Mouse (Mus musculus): ENCODE measurements around the gene Bcas3. TPM values are rescaled to one million over a fixed set of nuclear protein-coding genes. Genes with fewer than 3 reads are reported as not detected.
A peak's percentile ranks its signal among the peaks of the same experiment; 100 is the strongest.

Bcas3 gene
- total RNA-seq, 4 experiments from 2014 or later, result 60.1 to 74.8 (median 66.2) TPM

DNA sequence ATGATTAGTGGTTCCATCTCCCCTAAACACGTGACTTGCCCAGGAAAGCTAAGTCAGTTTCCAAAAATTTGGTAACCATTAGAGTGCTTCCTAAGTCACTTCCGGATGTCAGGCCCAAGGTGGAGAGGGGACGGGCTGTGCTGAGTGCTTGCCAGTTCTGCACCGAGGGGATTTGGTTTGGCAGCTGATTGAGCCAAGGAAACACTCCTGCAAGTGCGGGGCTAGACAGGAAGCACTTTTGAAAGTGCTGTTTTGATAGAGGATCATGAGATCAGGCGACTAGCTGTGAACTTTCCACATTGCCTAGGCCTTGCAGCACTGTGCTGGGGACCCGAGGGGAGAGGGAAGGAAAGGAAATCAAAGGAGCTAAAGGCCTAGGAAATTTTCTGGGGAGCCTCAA is 262.5 kb downstream of the Bcas3 start:
- no peak for DNase-seq (ENCODE audit: low spot score in 2 of 2)

DNA sequence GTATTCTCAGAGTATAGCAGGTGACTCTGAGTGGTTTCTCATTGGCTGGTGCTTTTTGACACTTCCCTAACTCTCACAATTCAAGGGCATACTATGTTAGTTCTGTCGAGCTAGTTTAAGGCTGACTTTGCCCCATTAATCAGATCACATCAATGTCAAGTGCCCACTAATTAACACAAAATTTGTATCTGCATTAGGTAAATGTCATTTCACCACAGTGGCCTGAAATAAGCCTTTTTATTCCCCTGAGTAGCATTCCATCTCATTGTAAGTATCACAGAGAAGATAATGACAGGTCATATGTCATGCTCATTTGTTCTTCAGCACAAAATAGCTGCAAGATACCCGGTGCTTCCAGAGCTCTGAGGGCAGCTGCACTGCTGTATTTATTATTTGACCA is 268.5 kb downstream of the Bcas3 start:
- no peak for DNase-seq (ENCODE audit: low spot score in 2 of 2)

DNA sequence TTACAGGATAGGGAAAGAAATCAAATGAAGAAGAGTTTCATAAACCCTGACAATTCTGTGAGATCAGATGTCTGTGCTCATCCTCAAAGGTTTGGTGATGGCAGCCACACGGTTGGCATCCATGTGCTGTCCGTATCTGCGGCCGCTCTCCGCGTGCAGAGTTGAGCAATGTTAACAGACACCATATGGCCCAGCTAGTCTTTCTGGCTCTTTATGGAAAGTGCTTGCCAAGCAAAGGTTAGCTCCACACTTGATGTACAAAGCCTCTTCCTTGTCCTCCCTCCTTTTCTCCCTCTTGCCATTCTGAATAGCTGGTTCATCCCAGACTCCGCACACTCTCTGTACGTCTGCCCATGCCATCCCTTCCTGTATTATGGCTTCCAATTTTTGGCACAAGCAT is 269.0 kb downstream of the Bcas3 start:
- no peak for DNase-seq (ENCODE audit: low spot score in 2 of 2)

DNA sequence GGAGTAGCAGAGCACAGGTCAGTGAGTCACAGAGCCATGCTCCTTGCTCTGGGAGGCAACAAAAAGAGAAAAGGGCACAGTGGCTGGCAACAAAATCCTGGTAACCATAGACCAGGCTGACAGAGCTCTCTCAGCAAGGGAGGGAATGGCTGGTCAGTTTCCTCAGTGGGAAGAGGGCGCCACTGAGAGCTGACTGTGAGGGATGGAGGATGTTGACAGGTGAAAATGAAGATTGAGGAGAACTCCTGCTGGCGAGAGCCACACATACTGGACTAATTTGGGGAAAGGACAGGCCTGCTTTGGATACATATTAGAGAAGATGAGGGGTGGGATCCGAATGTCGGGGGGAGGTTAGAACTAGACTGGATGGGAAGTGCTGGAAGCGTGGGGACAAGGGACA is 272.2 kb downstream of the Bcas3 start:
- no peak for DNase-seq (ENCODE audit: low spot score in 2 of 2)

DNA sequence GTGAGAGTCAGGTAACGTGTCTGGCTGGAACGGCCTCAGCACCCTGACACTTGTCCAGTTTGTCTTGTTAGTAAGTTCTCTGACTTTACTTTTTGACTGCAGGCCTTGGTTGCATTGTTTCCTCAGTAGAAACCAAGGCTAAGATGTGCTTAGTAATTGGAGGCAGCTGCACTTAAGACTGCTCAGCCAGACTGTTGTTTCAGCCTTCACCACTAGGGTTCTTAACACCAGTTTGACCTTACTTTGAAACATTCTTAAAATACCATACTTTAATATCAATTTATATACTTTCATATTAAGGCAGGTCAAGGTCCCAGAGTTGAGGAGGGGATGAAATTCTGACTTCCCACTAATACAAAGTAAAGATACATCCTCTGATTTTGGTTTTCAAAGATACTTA is 273.9 kb downstream of the Bcas3 start:
- no peak for DNase-seq (ENCODE audit: low spot score in 2 of 2)

DNA sequence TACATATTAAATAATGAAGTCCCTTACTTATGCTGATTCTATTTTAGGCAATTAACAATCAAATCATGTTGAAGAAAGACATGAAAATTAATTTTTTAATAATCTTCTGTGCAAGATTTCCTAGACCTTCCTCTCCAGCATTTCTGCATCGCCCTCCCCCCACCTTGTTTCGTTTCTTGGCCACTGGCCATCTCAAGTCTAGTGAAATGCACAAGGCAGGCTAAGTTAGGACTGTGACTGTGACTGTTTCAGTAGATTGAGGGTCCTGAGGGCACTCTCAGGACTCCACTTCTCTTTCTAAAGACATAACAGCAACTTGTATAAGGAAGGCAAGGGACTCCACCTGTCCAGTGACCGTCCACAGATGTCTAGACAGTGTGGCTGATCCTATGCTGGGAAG is 274.4 kb downstream of the Bcas3 start:
- DNase-seq (ENCODE audit: low spot score in 2 of 2), result no peak

DNA sequence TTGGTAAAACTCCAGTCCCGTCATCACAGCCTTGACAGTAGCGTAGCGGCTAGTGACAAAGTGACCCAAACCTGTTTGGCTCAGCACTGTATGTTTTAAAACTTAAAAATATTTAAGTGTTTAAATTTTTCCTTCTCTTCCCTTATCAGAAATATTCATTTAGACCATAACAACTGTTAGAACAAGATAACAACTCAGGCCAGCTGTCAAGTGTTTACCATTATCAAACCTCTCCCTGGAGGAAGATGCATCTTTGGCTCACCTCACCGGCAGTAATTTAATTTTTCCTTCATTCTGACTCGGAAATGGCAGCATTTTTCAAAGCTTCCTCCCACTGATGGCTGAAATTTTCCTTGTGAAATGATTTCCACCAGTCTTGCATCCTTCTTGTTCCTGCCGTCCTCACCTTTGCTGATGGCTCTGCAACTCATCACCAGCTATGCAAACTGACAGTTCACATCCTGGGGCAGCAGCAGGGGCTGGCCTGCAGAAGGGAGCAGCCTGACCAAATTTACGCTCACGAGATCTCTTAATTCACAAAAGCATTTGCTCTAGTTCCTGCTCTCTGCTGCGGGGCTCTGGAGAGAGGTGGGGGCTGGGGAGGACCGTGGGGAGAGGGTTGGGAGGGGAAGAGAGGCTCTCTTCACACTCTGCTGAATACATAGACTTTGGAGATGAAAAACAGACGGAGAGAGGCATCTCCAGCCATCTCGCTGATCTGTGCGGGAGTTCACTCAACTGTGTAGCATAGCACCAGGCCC is 275.5 kb downstream of the Bcas3 start:
- DNase-seq (ENCODE audit: low spot score in 2 of 2), result no peak

DNA sequence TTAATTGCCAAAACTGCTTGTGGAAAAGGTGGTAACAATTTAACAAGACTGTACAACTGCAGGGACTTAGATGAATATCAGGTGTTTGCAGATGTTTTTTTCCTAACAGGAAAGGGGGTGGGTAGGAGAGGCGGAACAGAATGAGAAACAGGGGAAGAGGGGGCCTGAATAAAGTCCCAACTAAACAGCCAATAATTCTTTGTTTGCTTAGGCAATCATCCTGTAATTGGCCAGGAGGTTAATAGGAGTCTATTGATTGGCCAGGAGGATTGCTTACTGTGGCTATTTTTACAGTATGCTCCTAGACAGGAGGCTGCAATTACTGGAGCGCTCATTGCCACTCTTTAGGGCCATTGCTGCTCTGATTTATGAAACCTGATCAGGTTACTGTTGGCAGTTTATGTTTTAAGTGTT is 279.6 kb downstream of the Bcas3 start:
- DNase-seq (ENCODE audit: low spot score in 2 of 2), result no peak

DNA sequence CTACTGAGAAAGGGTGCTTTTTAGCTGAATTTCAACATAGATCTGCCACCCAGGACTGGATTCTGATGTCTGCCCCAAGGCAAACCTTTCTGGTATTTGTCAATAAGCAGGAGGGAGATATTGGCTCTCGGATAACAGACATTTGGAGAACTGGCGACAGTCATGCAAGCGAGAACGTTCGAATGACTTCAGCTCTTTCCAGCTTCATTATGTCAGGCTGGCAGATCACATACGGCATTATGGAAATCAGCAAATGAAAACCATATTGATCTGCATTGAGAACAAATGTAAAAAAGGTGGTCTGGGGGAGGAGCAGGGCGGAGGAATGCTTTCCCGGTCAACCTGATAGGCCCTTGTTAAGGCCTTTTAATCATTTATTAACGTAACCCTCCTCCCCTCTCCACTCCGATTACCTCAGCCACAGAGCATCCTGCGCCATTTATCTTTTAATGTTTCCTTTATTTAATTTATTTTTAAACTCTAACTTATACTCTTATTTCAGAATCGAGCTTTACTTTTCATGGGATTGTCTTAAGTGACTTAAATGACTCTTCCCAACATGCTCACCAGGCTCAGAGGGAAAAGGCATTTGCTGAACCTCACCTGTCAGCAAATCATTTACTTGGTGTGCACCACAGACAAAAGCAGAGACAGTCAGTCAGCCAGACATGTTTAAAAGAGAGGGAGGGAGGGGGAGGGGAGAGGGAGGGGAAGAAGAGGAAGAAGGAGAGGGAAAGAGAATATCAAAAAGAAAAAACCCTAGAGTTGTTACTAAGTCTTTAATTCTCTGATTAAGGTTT is 285.9 kb downstream of the Bcas3 start:
- no peak for DNase-seq (ENCODE audit: low spot score in 2 of 2)

DNA sequence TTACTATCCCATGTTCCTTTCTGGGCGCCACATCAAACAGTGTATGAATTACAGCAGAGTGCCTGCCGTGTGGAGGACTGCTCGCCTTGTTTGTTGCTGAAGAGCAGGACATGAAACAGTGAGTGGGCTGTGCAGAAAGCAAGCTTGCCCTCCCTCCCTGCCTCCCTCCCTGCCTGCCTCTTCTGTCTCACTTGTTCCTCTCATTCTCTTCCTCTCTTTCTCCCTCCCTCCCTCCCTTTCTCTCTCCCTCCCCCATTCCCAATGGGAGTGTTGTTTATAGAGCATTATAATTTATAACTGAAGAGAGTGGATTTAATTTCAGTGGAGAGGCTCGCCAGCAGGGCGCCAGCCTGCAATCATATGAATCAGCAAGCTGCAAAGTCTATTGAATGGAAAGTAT is 287.7 kb downstream of the Bcas3 start:
- peak in 1 of 2 experiments; percentile 24 for DNase-seq (ENCODE audit: low spot score in 2 of 2)

DNA sequence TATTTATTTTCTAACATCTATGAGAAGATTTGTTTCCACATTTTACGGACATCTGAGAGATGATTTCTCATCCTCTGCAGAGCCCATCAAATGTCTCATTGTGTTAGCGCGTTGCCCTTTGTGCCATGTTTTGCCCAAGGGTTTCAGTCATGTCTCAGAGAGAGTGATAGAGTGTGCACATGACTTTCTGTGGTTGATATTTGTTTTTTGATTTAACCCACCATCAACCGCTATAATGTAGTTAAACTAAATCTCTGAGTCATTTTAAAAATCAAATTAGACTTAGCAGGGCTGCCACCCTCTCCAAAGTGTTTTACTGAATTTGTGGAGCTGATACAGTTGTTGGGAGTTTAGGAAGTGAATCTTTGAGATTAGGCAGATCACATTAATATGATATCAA is 288.5 kb downstream of the Bcas3 start:
- DNase-seq (ENCODE audit: low spot score in 2 of 2), result no peak

DNA sequence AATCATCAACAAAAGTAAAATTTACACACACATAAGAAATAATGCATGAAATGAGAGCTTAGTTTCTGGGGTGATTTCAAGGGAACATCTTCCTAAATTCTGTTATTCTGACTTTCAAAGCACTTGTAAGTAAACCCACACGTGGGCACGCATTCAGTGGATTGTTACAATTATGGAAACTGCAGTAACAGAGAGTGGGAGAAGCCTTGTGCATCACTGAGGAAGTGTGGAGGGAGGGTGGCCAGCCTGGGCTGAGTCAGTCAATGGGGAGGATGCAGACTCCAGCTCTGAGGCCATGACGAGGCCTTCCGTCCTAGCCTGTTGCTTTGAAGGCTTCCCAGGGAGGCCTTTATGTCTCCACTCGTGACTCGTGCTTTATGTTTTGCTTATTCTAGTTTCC is 289.6 kb downstream of the Bcas3 start:
- peak; percentile 26 to 34 for DNase-seq (ENCODE audit: low spot score in 2 of 2)

DNA sequence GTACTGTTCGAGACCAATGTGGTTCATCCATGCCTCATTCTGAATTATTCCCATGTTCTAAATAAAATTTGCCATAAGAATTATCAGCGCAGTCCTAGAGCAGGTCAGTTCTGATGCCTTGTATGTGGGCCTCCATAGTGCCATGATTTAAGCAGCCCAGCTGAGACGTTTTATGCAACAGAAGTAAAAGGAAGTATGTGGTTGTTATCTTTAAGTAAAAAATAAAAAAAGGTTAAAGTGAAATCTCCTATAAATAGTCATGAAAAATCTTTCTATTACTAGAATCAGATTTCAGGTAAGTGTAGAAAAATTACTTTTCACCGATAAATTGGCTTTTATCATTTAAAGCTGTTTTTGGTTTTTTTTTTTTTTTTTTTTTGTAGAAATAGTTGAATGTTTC is 290.1 kb downstream of the Bcas3 start:
- DNase-seq (ENCODE audit: low spot score in 2 of 2), result no peak

DNA sequence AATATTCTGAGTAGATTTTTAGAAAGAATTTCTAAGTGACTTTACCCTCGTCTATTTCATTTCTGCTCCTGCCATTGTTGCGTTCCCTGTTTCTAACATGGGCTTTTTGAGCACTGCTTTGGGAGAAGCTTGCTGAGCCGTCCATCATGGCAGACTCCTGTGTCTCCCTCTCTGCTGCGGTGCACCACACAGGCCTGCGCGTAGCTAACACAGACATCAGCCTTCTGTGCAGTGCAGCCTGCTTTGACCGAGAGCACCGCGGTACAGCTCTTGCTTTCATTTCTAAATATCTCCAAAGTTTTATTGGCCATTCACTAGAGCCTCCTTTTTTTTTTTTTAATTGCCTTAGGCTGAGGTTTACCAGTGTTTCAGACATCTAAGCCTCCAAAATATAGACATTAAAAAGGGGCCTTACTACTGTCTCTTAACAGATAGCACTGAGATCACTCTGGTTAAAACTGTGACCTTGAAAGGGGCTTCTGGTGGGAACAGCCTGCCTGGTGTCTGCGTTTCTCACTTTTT is 290.6 kb downstream of the Bcas3 start:
- no peak for DNase-seq (ENCODE audit: low spot score in 2 of 2)

DNA sequence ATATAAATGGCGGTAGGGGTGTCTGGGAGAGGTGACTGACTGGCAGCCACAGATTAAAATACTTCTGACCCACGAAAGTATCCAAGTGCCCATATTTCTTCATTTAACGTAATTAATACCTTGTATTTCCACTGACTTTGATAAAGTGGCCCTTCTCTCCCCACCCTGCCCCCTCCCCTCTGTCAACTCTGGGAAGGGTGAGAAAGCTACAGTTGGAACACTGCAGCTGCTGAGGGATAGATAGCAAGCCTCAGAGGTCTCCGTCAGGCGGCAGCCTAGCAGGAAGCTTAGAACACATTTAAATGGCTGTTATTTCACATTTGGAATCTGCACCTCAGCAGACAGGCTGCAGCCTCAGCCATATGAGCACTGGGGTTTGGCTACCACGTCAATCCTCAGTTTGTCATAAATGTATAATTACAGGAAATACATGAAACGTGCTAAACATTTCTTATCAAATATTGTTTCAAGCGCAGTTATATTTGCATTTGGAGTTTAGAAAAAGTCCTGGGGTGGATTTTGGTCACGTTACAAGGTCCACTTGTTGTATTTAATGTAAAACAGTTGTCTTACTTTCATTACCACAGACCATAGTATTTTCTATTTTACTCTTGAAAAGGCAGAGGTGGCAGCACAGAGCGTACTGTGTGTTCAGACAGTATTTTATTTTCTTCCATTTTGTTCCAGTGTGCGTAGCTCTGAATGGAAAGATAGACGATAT is 291.2 kb downstream of the Bcas3 start:
- DNase-seq (ENCODE audit: low spot score in 2 of 2), result no peak

DNA sequence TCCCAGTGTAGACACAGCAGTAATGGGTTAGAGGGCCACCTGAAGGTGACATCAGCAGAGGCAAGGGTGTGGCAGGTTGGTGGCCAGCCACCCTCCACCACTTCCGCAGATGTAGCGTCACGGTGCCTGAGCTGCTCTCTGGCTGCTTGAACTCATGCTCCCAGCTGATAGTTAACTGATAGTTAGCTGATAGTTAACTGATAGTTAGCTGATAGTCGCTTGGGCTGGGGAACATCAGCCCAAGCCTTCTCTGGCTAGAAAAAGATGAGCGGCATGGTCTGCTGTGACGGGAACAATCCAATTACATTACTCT is 291.7 kb downstream of the Bcas3 start:
- DNase-seq (ENCODE audit: low spot score in 2 of 2), result no peak

DNA sequence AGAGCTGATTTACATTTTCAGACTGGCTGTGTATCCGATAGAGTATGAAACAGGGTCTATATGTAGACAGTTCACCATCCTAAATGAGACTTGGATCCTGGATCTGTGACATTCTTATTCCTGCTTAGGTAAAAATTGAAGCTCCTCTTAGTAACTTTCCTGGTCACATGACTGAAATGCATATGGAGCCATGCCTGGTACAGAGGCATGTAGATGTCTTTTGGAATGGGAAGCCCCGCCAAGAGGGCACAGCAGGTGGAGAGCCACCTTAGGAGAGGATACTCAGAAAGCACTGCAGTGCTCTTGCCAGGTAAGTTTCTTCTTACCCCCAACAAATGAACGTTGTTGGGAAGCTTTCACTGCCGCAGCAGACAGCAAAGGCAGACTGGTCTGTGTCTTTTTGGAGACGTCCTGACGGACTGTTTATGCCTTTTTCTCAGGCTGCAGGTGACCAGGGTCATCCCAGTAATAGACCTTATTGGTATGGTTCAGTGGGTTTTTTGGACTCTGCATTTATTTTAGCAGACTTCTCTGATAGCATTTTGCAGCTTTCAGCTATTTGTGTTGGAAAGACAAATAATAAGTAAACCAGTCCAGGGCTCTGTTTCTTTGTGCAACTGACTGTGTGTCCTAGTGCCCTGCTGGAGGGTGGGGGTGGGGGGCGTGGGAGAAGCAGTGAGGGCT is 292.3 kb downstream of the Bcas3 start:
- DNase-seq (ENCODE audit: low spot score in 2 of 2), result no peak

DNA sequence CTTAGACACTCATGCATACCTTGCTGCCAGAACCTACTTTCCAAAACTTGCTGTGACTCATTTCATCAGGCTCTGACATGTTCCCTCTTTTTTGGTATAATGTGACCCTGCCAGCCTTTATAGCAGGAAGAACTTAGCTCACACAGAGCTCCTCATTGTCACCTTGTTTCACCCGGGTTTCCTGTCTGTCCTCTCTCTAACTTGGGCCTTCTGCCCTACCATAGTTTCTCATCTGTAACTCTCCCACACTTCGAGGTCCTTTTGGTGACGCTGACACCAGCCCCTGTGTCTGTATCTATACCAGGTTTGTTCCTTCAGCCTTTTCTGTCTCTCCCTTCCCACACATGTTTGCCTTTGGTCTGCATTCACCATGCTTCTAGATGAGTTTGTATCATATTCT is 295.9 kb downstream of the Bcas3 start:
- no peak for DNase-seq (ENCODE audit: low spot score in 2 of 2)

DNA sequence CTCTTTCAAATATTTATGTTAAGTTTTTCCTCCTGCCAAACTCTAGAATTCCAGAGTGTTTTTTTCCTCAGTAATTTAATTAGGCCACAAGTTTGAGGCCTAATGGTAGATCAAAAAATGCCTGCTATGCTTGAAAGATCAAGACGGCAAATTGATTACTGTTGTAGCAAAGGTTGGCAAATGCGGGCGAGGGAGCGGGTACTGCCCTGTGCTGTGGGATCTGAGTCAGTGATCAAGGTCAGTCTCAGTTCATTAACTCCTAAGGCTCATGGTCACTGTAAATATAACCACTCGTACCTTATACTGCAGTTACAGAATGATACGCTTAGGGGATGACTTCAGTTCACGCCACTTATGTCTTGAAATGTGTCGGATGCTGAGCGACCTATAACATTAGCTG is 296.4 kb downstream of the Bcas3 start:
- DNase-seq (ENCODE audit: low spot score in 2 of 2), result no peak

DNA sequence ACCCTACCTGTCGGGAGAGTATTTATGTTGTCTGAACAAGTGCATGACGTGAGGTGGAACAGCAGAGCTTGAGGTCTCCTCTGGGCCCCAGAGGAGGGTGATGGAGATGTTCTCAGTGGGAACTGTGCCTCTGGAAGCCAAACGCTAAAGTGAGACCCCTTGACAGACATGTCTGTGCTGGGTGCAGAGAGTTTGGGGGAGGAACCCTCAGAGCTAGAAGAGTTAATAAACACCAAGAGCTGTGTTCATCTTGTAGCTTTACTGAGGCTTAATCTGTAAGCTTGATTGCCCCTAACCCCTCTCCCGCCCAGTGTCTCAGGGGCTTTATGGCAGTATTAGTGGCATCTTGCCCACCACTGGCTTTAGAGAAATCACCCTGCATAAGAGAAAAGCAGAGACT is 304.5 kb downstream of the Bcas3 start:
- no peak for DNase-seq (ENCODE audit: low spot score in 2 of 2)

DNA sequence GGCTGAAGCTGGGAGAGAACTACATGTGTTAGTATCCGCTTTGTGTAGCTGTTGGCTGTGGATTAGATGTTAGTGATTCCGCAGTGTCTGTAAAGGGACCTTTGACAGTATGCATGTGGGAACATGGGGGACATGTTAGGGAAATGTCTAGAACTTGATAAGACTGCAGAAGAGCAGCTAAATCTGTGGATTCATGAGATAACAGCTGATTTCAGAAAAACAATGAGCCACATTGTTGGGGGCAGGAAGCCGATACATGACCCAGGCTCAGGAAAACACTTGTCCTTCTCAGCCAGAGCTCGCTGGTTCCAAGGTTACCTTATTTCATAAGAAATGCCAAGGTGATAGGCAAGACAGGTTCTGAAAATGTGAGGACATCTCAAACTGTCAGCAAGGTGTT is 307.3 kb downstream of the Bcas3 start:
- DNase-seq (ENCODE audit: low spot score in 2 of 2), result no peak

DNA sequence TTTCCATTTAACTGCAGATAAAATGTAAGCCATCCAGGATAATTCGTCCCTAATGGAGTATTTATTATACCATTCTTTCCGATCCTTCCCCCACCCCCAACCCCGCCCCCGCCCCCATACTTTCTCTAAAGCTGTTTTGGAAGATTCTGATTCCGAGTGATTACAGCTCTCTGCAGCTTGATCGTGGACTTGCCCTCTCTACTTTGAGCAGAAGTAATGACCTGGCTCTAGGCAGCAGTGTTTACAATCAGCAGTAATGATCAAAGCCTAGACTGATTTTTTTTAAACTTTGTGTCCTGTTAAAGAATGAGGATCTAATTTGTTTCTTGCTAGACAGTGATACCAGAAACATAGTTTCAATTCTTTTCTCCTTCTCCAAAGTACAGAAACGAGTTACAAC is 314.2 kb downstream of the Bcas3 start:
- DNase-seq (ENCODE audit: low spot score in 2 of 2), result no peak

Measured in layer of hippocampus, adult 8-10 months (tissue).